Mouse (Mus musculus): ENCODE results near the gene Mafk. TPM values are rescaled to one million over a fixed set of nuclear protein-coding genes. Genes with fewer than 3 reads are reported as not detected.
"Not testable (repeated sequence)": the region's sequence is repeated elsewhere in the genome, so short reads cannot be mapped to it uniquely, and the experiment has no call there.

Gene Mafk
- polyA plus RNA-seq (2015; fragmentation: Nextera tagmentation; extraction: Ambion mirVana) = 15.4 TPM in 2 replicates

- peak; percentile 90 for ATAC-seq
- Histone ChIP-seq H3K9me3 (no peaks in the 10 kb centered on the region), H3K4me3 (replicated peaks) (peak within 1 kb of the TSS; percentile 70), H3K9ac (replicated peaks) (peak within 1 kb of the TSS; percentile 74), H3K4me1 (replicated peaks) (peaks cover 36% of the 10 kb centered on the region), H3K27ac (peak within 1 kb of the TSS; percentile 44), H3K27me3 (peaks cover 25% of the 10 kb centered on the region), H3K4me2 (replicated peaks) (peak within 1 kb of the TSS; percentile 99), H3K36me3 (no peaks in the 10 kb centered on the region)
- WGBS = under 1% methylated on average over 85 of the region's 92 CpGs
These were observed at the start of gene Mafk for GRCm38 (mm10) chr5:139791227-139792158. Gene Mafk, plus strand, starts transcription at chr5:139791513.

GRCm38 (mm10) chr5:139742640-139743039 lies 48.7 kb upstream of the Mafk start:
- not testable (repeated sequence) for H3K9ac ChIP-seq (replicated peaks); H3K9me3 ChIP-seq; H3K27me3 ChIP-seq; H3K4me3 ChIP-seq (replicated peaks); H3K27ac ChIP-seq; ATAC-seq; H3K36me3 ChIP-seq; H3K4me2 ChIP-seq (replicated peaks); H3K4me1 ChIP-seq (replicated peaks)
- 61% methylated on average over 3 of the region's 3 CpGs for WGBS

- WGBS = 12% methylated on average over 3 of the region's 3 CpGs
- Histone ChIP-seq H3K9ac (replicated peaks) (no peak overlapping the region), H3K27me3 (no peaks in the 10 kb centered on the region), H3K9me3 (no peaks in the 10 kb centered on the region), H3K4me2 (replicated peaks) (no peak overlapping the region), H3K4me1 (replicated peaks) (no peaks in the 10 kb centered on the region), H3K4me3 (replicated peaks) (no peak overlapping the region), H3K27ac (no peak overlapping the region), H3K36me3 (peaks cover 11% of the 10 kb centered on the region)
- ATAC-seq = peak; percentile 55; the same call in 1 of the 2 replicates
These were observed 45.5 kb upstream of the Mafk start for GRCm38 (mm10) chr5:139745771-139746170.

GRCm38 (mm10) chr5:139749413-139750125 lies 41.7 kb upstream of the Mafk start:
- H3K4me1 ChIP-seq (replicated peaks) = no peaks in the 10 kb centered on the region
- peaks cover 46% of the 10 kb centered on the region for H3K36me3 ChIP-seq
- H3K4me2 ChIP-seq (replicated peaks) = no peak overlapping the region
- no peaks in the 10 kb centered on the region for H3K27me3 ChIP-seq
- ATAC-seq = peak; percentile 17; the same call in 1 of the 2 replicates
- 86% methylated on average over 16 of the region's 16 CpGs for WGBS
- H3K9ac ChIP-seq (replicated peaks) = no peak overlapping the region
- H3K9me3 ChIP-seq = no peaks in the 10 kb centered on the region
- no peak overlapping the region for H3K4me3 ChIP-seq (replicated peaks)
- H3K27ac ChIP-seq = no peak overlapping the region

GRCm38 (mm10) chr5:139750535-139750934 lies 40.8 kb upstream of the Mafk start:
- Histone ChIP-seq H3K9me3 (no peaks in the 10 kb centered on the region), H3K4me2 (replicated peaks) (no peak overlapping the region), H3K27ac (no peak overlapping the region), H3K36me3 (peaks cover 56% of the 10 kb centered on the region), H3K9ac (replicated peaks) (no peak overlapping the region), H3K27me3 (no peaks in the 10 kb centered on the region), H3K4me3 (replicated peaks) (no peak overlapping the region), H3K4me1 (replicated peaks) (no peaks in the 10 kb centered on the region)
- peak; percentile 40 for ATAC-seq

- 34% methylated on average over 12 of the region's 12 CpGs for WGBS
- H3K4me1 ChIP-seq (replicated peaks) = no peaks in the 10 kb centered on the region
- no peak overlapping the region for H3K27ac ChIP-seq
- H3K36me3 ChIP-seq = peaks cover 94% of the 10 kb centered on the region
- no peak overlapping the region for H3K4me2 ChIP-seq (replicated peaks)
- H3K9me3 ChIP-seq = no peaks in the 10 kb centered on the region
- no peak for ATAC-seq
- H3K9ac ChIP-seq (replicated peaks) = no peak overlapping the region
- no peak overlapping the region for H3K4me3 ChIP-seq (replicated peaks)
- no peaks in the 10 kb centered on the region for H3K27me3 ChIP-seq
These were observed 36.6 kb upstream of the Mafk start for GRCm38 (mm10) chr5:139754753-139755152.

GRCm38 (mm10) chr5:139756135-139756534 lies 35.2 kb upstream of the Mafk start:
- H3K4me1 ChIP-seq (replicated peaks) = no peaks in the 10 kb centered on the region
- 93% methylated on average over 12 of the region's 12 CpGs for WGBS
- no peaks in the 10 kb centered on the region for H3K27me3 ChIP-seq
- no peak overlapping the region for H3K27ac ChIP-seq
- no peak overlapping the region for H3K9ac ChIP-seq (replicated peaks)
- no peak overlapping the region for H3K4me3 ChIP-seq (replicated peaks)
- H3K4me2 ChIP-seq (replicated peaks) = no peak overlapping the region
- H3K9me3 ChIP-seq = no peaks in the 10 kb centered on the region
- ATAC-seq = no peak
- H3K36me3 ChIP-seq = peaks cover 97% of the 10 kb centered on the region

GRCm38 (mm10) chr5:139756586-139756985 lies 34.7 kb upstream of the Mafk start:
- WGBS = 93% methylated on average over 2 of the region's 2 CpGs
- peaks cover 97% of the 10 kb centered on the region for H3K36me3 ChIP-seq

GRCm38 (mm10) chr5:139758096-139758495 lies 33.2 kb upstream of the Mafk start:
- WGBS = 89% methylated on average over 16 of the region's 16 CpGs
- no peaks in the 10 kb centered on the region for H3K27me3 ChIP-seq
- H3K9ac ChIP-seq (replicated peaks) = no peak overlapping the region
- H3K36me3 ChIP-seq = peaks cover 97% of the 10 kb centered on the region
- H3K4me1 ChIP-seq (replicated peaks) = no peaks in the 10 kb centered on the region
- no peaks in the 10 kb centered on the region for H3K9me3 ChIP-seq
- H3K4me3 ChIP-seq (replicated peaks) = no peak overlapping the region
- ATAC-seq = no peak
- H3K27ac ChIP-seq = no peak overlapping the region
- H3K4me2 ChIP-seq (replicated peaks) = no peak overlapping the region

More at GRCm38 (mm10) chr5:139756586-139756985, 34.7 kb upstream of the Mafk start:
- Histone ChIP-seq H3K9ac (replicated peaks) (no peak overlapping the region), H3K27me3 (no peaks in the 10 kb centered on the region), H3K9me3 (no peaks in the 10 kb centered on the region), H3K4me1 (replicated peaks) (no peaks in the 10 kb centered on the region), H3K27ac (no peak overlapping the region), H3K4me2 (replicated peaks) (no peak overlapping the region), H3K4me3 (replicated peaks) (no peak overlapping the region)
- no peak for ATAC-seq

GRCm38 (mm10) chr5:139764296-139764695 lies 27.0 kb upstream of the Mafk start:
- Histone ChIP-seq H3K27ac (no peak overlapping the region), H3K36me3 (peaks cover 100% of the 10 kb centered on the region), H3K4me2 (replicated peaks) (no peak overlapping the region), H3K27me3 (no peaks in the 10 kb centered on the region), H3K9ac (replicated peaks) (no peak overlapping the region), H3K9me3 (no peaks in the 10 kb centered on the region), H3K4me1 (replicated peaks) (no peaks in the 10 kb centered on the region), H3K4me3 (replicated peaks) (no peak overlapping the region)
- 71% methylated on average over 11 of the region's 11 CpGs for WGBS
- ATAC-seq = no peak

GRCm38 (mm10) chr5:139768216-139768615 lies 23.1 kb upstream of the Mafk start:
- Histone ChIP-seq H3K4me2 (replicated peaks) (no peak overlapping the region), H3K36me3 (peaks cover 100% of the 10 kb centered on the region), H3K4me1 (replicated peaks) (no peaks in the 10 kb centered on the region), H3K27ac (no peak overlapping the region), H3K4me3 (replicated peaks) (no peak overlapping the region), H3K9ac (replicated peaks) (no peak overlapping the region), H3K27me3 (no peaks in the 10 kb centered on the region), H3K9me3 (no peaks in the 10 kb centered on the region)
- ATAC-seq = no peak
- 97% methylated on average over 8 of the region's 8 CpGs for WGBS

All from midbrain, embryonic 13.5 days (tissue).